Mouse (Mus musculus) CH12.LX (cell line): ENCODE data around the gene Atox1. TPM values are rescaled to one million over a fixed set of nuclear protein-coding genes. Genes with fewer than 3 reads are reported as not detected.

Source experiments
- DNase-seq: peaks from one replicate; pipeline ENCODE4 v3.0.0-alpha.2; 2013; ENCODE audit errors: extremely low read depth
- H3K27ac ChIP-seq: 2 replicates; pipeline ENCODE4 v1.5.1; 2012; ENCODE audit warnings: low read depth, mild to moderate bottlenecking, control low read depth, moderate library complexity; ENCODE audit not compliant: insufficient read depth
- H3K27me3 ChIP-seq: replicated peaks from 2 replicates; pipeline ENCODE3; 2012; ENCODE audit warnings: inconsistent platforms
- H3K36me3 ChIP-seq, 2 experiments: replicated peaks in 1 of 2; 2 replicates each; pipeline versions ENCODE3 to v1.6.1; 2012; ENCODE audit warnings: inconsistent platforms in 1 of 2, low read length in 1 of 2, mild to moderate bottlenecking in 1 of 2, mixed read lengths in 1 of 2, moderate library complexity in 1 of 2; ENCODE audit not compliant: control insufficient read depth in 1 of 2, insufficient read depth in 1 of 2
- H3K4me1 ChIP-seq, 2 experiments: 2 replicates each; pipeline ENCODE4 v1.6.1; 2012; ENCODE audit warnings: inconsistent platforms in 1 of 2, moderate library complexity in 1 of 2; ENCODE audit not compliant: insufficient read depth in 2 of 2, control insufficient read depth in 1 of 2
- H3K4me2 ChIP-seq: 2 replicates; pipeline ENCODE4 v1.6.1; 2012; ENCODE audit warnings: low read depth, mild to moderate bottlenecking, control low read depth; ENCODE audit not compliant: poor library complexity, insufficient read depth, severe bottlenecking
- H3K4me3 ChIP-seq, 3 experiments: fragments of 150-350 bp in 1 of 3; sonication (generic) in 1 of 3; replicated peaks in 1 of 3; 2 replicates each; pipeline versions ENCODE3 to v1.5.1; 2011 to 2012; ENCODE audit warnings: low read depth in 2 of 3, low read length in 2 of 3, mild to moderate bottlenecking in 2 of 3, moderate library complexity in 2 of 3, control low read depth in 1 of 3, improper control_type of control experiment in 1 of 3, inconsistent platforms in 1 of 3, mixed read lengths in 1 of 3; ENCODE audit not compliant: poor library complexity in 1 of 3
- H3K79me2 ChIP-seq: replicated peaks from 2 replicates; pipeline ENCODE4 v1.6.1; 2012; ENCODE audit warnings: mild to moderate bottlenecking, moderate library complexity; ENCODE audit not compliant: control insufficient read depth, poor library complexity, insufficient read depth, severe bottlenecking; ENCODE audit errors: extremely low read depth
- H3K9ac ChIP-seq: 2 replicates; pipeline ENCODE4 v1.6.1; 2012; ENCODE audit warnings: low read depth, mild to moderate bottlenecking, control low read depth, moderate library complexity; ENCODE audit not compliant: insufficient read depth
- H3K9me3 ChIP-seq: replicated peaks from 2 replicates; pipeline ENCODE3; 2012; ENCODE audit warnings: low read length, inconsistent platforms, mixed read lengths
- CHD1 ChIP-seq: IDR thresholded peaks from 2 replicates; pipeline ENCODE4 v1.6.1; 2012; ENCODE audit warnings: low read depth, low read length, improper control_type of control experiment, inconsistent platforms
- CTCF ChIP-seq, 2 experiments: IDR thresholded peaks in 1 of 2; conservative IDR thresholded peaks in 1 of 2; 2 replicates each; pipeline ENCODE4 v1.5.1; 2011 to 2012; ENCODE audit warnings: low read depth in 2 of 2, low read length in 2 of 2, improper control_type of control experiment in 1 of 2, inconsistent platforms in 1 of 2, mild to moderate bottlenecking in 1 of 2, moderate library complexity in 1 of 2
- ELF1 ChIP-seq: IDR thresholded peaks from 2 replicates; pipeline ENCODE4 v1.6.1; 2014; ENCODE audit warnings: low read depth, mild to moderate bottlenecking, inconsistent platforms, low read length, improper control_type of control experiment
- EP300 ChIP-seq: IDR thresholded peaks from 2 replicates; pipeline ENCODE4 v1.6.1; 2011; ENCODE audit warnings: low read length, improper control_type of control experiment
- GABPA ChIP-seq: IDR thresholded peaks from 2 replicates; pipeline ENCODE4 v1.6.1; 2012; ENCODE audit warnings: low read depth, low read length, improper control_type of control experiment, inconsistent platforms; ENCODE audit not compliant: insufficient replicate concordance
- HCFC1 ChIP-seq: IDR thresholded peaks from 2 replicates; pipeline ENCODE4 v1.6.1; 2012; ENCODE audit warnings: low read depth, mild to moderate bottlenecking, inconsistent platforms, low read length, improper control_type of control experiment
- IRF4 ChIP-seq: IDR thresholded peaks from 2 replicates; pipeline ENCODE4 v1.6.1; 2014; ENCODE audit warnings: low read depth, mild to moderate bottlenecking, inconsistent platforms, low read length, improper control_type of control experiment
- KAT2A ChIP-seq: IDR thresholded peaks from 2 replicates; pipeline ENCODE4 v1.6.1; 2012; ENCODE audit warnings: low read length, improper control_type of control experiment, inconsistent platforms; ENCODE audit not compliant: insufficient replicate concordance
- MAFK ChIP-seq: IDR thresholded peaks from 2 replicates; pipeline ENCODE4 v1.6.1; 2011; ENCODE audit warnings: low read length, improper control_type of control experiment; ENCODE audit not compliant: insufficient replicate concordance
- MXI1 ChIP-seq: IDR thresholded peaks from 2 replicates; pipeline ENCODE4 v1.6.1; 2011; ENCODE audit warnings: mild to moderate bottlenecking, low read depth, low read length, improper control_type of control experiment
- MYC ChIP-seq: IDR thresholded peaks from 2 replicates; pipeline ENCODE4 v1.6.1; 2011; ENCODE audit warnings: low read depth, mild to moderate bottlenecking, improper control_type of control experiment, low read length
- NRF1 ChIP-seq: IDR thresholded peaks from 2 replicates; pipeline ENCODE4 v1.6.1; 2014; ENCODE audit warnings: low read depth, mild to moderate bottlenecking, inconsistent platforms, low read length, improper control_type of control experiment, moderate library complexity
- POLR2A ChIP-seq: IDR thresholded peaks from 2 replicates; pipeline ENCODE4 v1.6.1; 2011; ENCODE audit warnings: low read depth, mild to moderate bottlenecking, improper control_type of control experiment, low read length
- POLR2AphosphoS2 ChIP-seq: IDR thresholded peaks from 2 replicates; pipeline ENCODE4 v1.6.1; 2011; ENCODE audit warnings: low read depth, low read length, improper control_type of control experiment
- RAD21 ChIP-seq: IDR thresholded peaks from 2 replicates; pipeline ENCODE4 v1.6.1; 2011; ENCODE audit warnings: low read depth, mild to moderate bottlenecking, low read length, improper control_type of control experiment, moderate library complexity
- SIN3A ChIP-seq: IDR thresholded peaks from 2 replicates; pipeline ENCODE4 v1.6.1; 2012; ENCODE audit warnings: low read length, improper control_type of control experiment, inconsistent platforms
- TCF12 ChIP-seq: IDR thresholded peaks from 2 replicates; pipeline ENCODE4 v1.6.1; 2014; ENCODE audit warnings: low read depth, mild to moderate bottlenecking, inconsistent platforms, low read length, improper control_type of control experiment
- ZC3H11A ChIP-seq: IDR thresholded peaks from 2 replicates; pipeline ENCODE4 v1.6.1; 2012; ENCODE audit warnings: low read depth, mild to moderate bottlenecking, inconsistent platforms, low read length, improper control_type of control experiment
- ZKSCAN1 ChIP-seq: IDR thresholded peaks from 2 replicates; pipeline ENCODE4 v1.6.1; 2012; ENCODE audit warnings: low read depth, inconsistent platforms, low read length, improper control_type of control experiment, borderline replicate concordance
- ZMIZ1 ChIP-seq: IDR thresholded peaks from 2 replicates; pipeline ENCODE4 v1.6.1; 2012; ENCODE audit warnings: low read depth, mild to moderate bottlenecking, inconsistent platforms, low read length, improper control_type of control experiment
- dilution Hi-C: fragments of 300-500 bp; cut with MboI; formaldehyde crosslinking; loops from 2 replicates; pipeline ENCODE4 v1.14.3; 2020; ENCODE audit warnings: low sequenced_read_pairs; ENCODE audit not compliant: extremely low pct_unique_long_range_greater_than_20kb, extremely low pct_ligation_motif_present
- in situ Hi-C: fragments of 300-500 bp; cut with MboI; formaldehyde crosslinking; loops from 3 replicates; pipeline ENCODE4 v1.14.3; 2019; ENCODE audit warnings: low sequenced_read_pairs, low pct_ligation_motif_present, low pct_unique_long_range_greater_than_20kb, mixed read lengths
- polyA plus RNA-seq: library from polyadenylated mRNA; unstranded; fragments of >175 nt; gene quantifications from 2 replicates; pipeline ENCODE4 v1.2.1, GENCODE M21; 2012; ENCODE audit warnings: low read depth; ENCODE audit not compliant: insufficient read length
- total RNA-seq, 2 experiments: library from RNA; depleted of rRNA; stranded (reverse); fragments of 300-350 nt in 1 of 2; fragments of >200 nt in 1 of 2; gene quantifications; 2 replicates each; pipeline ENCODE4 v1.2.3; 2012 to 2014

Atox1 gene
- total and polyA plus RNA-seq, 3 experiments, result 264 to 445 (median 398) TPM

DNA sequence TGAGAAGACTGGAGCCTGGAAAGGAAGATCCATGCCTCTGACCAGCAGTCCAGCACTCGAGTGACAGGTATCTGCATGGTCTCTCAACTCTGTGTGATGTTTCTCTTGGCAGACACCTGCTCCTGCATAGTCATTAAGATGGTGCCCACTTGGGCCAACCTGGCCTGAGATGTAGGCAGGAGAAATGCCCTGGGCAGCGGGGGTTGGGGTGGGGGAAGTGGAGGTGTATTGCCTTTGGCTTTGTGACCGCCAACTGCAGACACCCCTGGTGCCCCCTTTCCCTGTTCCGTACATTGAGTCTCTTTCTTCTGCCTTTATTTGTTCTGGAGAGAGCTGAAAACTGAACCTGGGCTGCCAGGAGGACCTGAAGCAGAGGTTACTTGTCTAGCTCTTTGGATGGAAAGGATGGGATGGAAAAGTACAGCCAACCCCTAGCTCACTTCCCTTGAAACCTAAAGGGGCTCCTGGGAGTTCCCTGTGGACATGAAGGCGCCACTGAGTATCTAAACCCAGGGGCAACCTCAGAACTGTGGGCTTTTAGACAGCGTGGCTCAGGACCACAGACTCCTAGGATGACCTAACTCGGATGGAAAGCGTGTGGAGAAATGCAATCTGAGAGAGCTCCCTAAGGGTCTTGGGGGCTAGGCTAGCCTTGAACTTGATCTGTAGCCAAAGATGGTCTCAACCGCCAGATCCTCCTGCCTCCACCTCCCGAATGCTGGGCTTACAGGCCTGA, 48.2 kb downstream of the Atox1 start:
- in situ Hi-C loops (no loop called here), dilution Hi-C loops (no loop called here)
- no peak overlapping the region for H3K4me2 ChIP-seq
- peaks cover 0 to 5% of the 10 kb centered on the region in 2 experiments; a peak in 2 of 4 replicates for H3K4me1 ChIP-seq
- no peak overlapping the region for H3K9ac ChIP-seq
- H3K79me2 ChIP-seq, result no peaks in the 10 kb centered on the region
- peaks cover 2% of the 10 kb centered on the region for H3K9me3 ChIP-seq
- H3K4me3 ChIP-seq, result no peak overlapping the region
- DNase-seq, result no peak
- H3K27ac ChIP-seq, result no peak overlapping the region
- TF ChIP-seq POLR2AphosphoS2 (no peak), MXI1 (no peak), KAT2A (no peak), ELF1 (no peak), CTCF (conservative IDR thresholded peaks at IDR 0.05 in 1 of 2, IDR thresholded peaks at IDR 0.05 in 1 of 2; ENCODE audit: low read depth in 2 of 2, low read length in 2 of 2) (no peak), GABPA (no peak), CHD1 (no peak), ZC3H11A (no peak), HCFC1 (no peak), SIN3A (no peak), IRF4 (no peak), TCF12 (no peak), MYC (no peak), EP300 (no peak), ZKSCAN1 (no peak), POLR2A (no peak), RAD21 (no peak), NRF1 (no peak), ZMIZ1 (no peak)
- no peaks in the 10 kb centered on the region for H3K36me3 ChIP-seq
- peaks cover 57% of the 10 kb centered on the region for H3K27me3 ChIP-seq

DNA sequence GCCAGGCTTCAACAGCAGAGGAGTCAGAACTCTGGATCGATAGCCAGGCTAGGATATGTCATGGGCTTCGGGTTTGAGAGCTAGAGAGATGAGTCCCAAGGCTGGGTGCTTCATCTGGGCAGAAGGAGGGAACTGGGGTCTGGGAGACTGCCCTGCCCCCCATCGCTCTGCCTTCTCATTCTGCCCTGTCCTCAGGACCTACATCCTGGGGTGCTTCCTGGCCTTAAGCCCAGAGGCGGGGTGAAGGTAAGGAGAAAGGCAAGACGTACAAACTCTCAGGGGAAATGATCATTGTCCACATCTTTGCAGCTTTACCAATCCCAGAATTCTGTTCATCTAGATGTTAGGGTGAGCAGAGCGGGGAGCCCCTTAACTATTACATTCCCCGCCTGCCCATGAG, 49.0 kb downstream of the Atox1 start:
- DNase-seq, result no peak
- H3K79me2 ChIP-seq, result no peaks in the 10 kb centered on the region
- dilution Hi-C loops (no loop called here), in situ Hi-C loops (no loop called here)
- H3K9me3 ChIP-seq, result peaks cover 7% of the 10 kb centered on the region
- no peak overlapping the region for H3K27ac ChIP-seq
- H3K4me2 ChIP-seq, result no peak overlapping the region
- H3K27me3 ChIP-seq, result peaks cover 58% of the 10 kb centered on the region
- no peak for TF ChIP-seq MXI1
- TF ChIP-seq MAFK, result no peak
- H3K9ac ChIP-seq, result no peak overlapping the region
- H3K36me3 ChIP-seq, result no peaks in the 10 kb centered on the region
- no peak overlapping the region for H3K4me3 ChIP-seq
- peaks cover 0 to 5% of the 10 kb centered on the region in 2 experiments; a peak in 2 of 4 replicates for H3K4me1 ChIP-seq
